Mouse (Mus musculus) left cerebral cortex, postnatal 14 days (tissue): ENCODE results near the gene Hp. TPM values are rescaled to one million over a fixed set of nuclear protein-coding genes. Genes with fewer than 3 reads are reported as not detected.

ENCODE experiments used
- DNase-seq, 2 experiments: peaks; one replicate each; pipeline ENCODE4 v3.0.0; 2021 to 2022; ENCODE audit warnings: low spot score in 2 of 2, mixed read lengths in 1 of 2
- intact Hi-C: fragments of 180-260 bp; cut with DNase I; formaldehyde crosslinking; loops from one replicate; pipeline ENCODE4 v1.15.1; 2025
- total RNA-seq, 2 experiments: library from RNA; stranded (reverse); gene quantifications; 2 replicates each; pipeline ENCODE4 v1.2.3; 2021

Gene Hp
- total RNA-seq, 2 experiments from 2014 or later: not detected

- intact Hi-C loops: loop anchor here (1.0 kb wide), 1 partner anchor 43 kb away; the partner anchor contains the start of gene Dhodh
- DNase-seq: peak; percentile 99 to 100
These were observed 13.3 kb downstream of the Hp start, which contains the start of the genes Dhx38 and Txnl4b for GRCm38 (mm10) chr8:109565498-109566333. Gene Dhx38, minus strand, starts transcription at chr8:109565861. Gene Txnl4b, plus strand, starts transcription at chr8:109565892.

- no peak for DNase-seq
- intact Hi-C loops: loop anchor here (1.0 kb wide), 1 partner anchor 44 kb away; the partner anchor contains the start of gene Dhodh
These were observed 14.2 kb downstream of the Hp start for GRCm38 (mm10) chr8:109564766-109565165.

GRCm38 (mm10) chr8:109563881-109564280 is 15.1 kb downstream of the Hp start:
- no peak for DNase-seq
- intact Hi-C loops: no loop called here

- intact Hi-C loops: no loop called here
- DNase-seq: no peak
These were observed 27.3 kb downstream of the Hp start for GRCm38 (mm10) chr8:109551663-109552062.

GRCm38 (mm10) chr8:109544049-109544448 is 34.9 kb downstream of the Hp start:
- intact Hi-C loops: no loop called here
- DNase-seq: no peak

GRCm38 (mm10) chr8:109542748-109543519 is 36.0 kb downstream of the Hp start:
- no peak for DNase-seq
- intact Hi-C loops: no loop called here

GRCm38 (mm10) chr8:109542165-109542564 is 36.8 kb downstream of the Hp start:
- no peak for DNase-seq
- intact Hi-C loops: no loop called here

GRCm38 (mm10) chr8:109536703-109537102 is 42.3 kb downstream of the Hp start:
- intact Hi-C loops: loop anchor here (5.0 kb wide), 3 partner anchors 44 to 1719 kb away; partner anchors contain the start of gene Pmfbp1
- DNase-seq: peak; percentile 88 to 91

GRCm38 (mm10) chr8:109535140-109535990 is 43.6 kb downstream of the Hp start:
- peak; percentile 60 to 66 for DNase-seq
- intact Hi-C loops: loop anchor here (5.0 kb wide), 3 partner anchors 43 to 1718 kb away; partner anchors contain the start of gene Pmfbp1

Other genes with a start within 250 kb of the Hp start
- gene Pmfbp1, start 85.1 kb downstream of the Hp start, total RNA-seq: under 1 TPM; 0.22 to 0.32 TPM
- gene Dhx38, start 13.3 kb downstream of the Hp start, total RNA-seq: 10 to 100 TPM; 22.8 to 24.4 TPM
- gene Txnl4b, start 13.3 kb downstream of the Hp start, total RNA-seq: 10 to 100 TPM; 12.2 to 13.3 TPM
- gene Dhodh, start 29.5 kb upstream of the Hp start, total RNA-seq: 10 to 100 TPM; 20.4 to 20.8 TPM
- gene Pkd1l3, start 35.3 kb upstream of the Hp start, total RNA-seq: 1 to 10 TPM in 1 of 2 experiments, under 1 TPM in 1; 0.47 to 1.4 TPM
- gene Ist1, start 114.1 kb upstream of the Hp start, total RNA-seq: 10 to 100 TPM; 75.4 to 77.3 TPM
- gene Zfp821, start 126.4 kb upstream of the Hp start, total RNA-seq: 10 to 100 TPM; 55.9 to 57.1 TPM
- gene Atxn1l, start 158.6 kb upstream of the Hp start, total RNA-seq: 10 to 100 TPM; 41.4 to 41.8 TPM
- gene Ap1g1, start 199.4 kb upstream of the Hp start, total RNA-seq: 10 to 100 TPM; 87.0 to 89.6 TPM